Mouse (Mus musculus) hindbrain, embryonic 12.5 days (tissue): Measurements from ENCODE around the gene C2cd4a. TPM values are rescaled to one million over a fixed set of nuclear protein-coding genes. Genes with fewer than 3 reads are reported as not detected.

Source experiments
- polyA plus RNA-seq: library from polyadenylated mRNA; unstranded; fragments of >200 nt; fragmentation: Nextera tagmentation; extraction: Ambion mirVana; gene quantifications from 2 replicates; pipeline ENCODE4 v1.2.1, GENCODE M21; 2016

The C2cd4a gene
- polyA plus RNA-seq, 1 experiment from 2014 or later = not detected

Other genes starting within 250 kb of the C2cd4a start
- gene C2cd4b, start 72.9 kb downstream of the C2cd4a start, polyA plus RNA-seq = 0.33 and 0.52 TPM in 2 replicates
- gene Vps13c, start 8.1 kb upstream of the C2cd4a start, polyA plus RNA-seq = 9.1 and 9.3 TPM in 2 replicates